ENCODE assay signal across 8 mouse cellular contexts in the genomic region with DNA sequence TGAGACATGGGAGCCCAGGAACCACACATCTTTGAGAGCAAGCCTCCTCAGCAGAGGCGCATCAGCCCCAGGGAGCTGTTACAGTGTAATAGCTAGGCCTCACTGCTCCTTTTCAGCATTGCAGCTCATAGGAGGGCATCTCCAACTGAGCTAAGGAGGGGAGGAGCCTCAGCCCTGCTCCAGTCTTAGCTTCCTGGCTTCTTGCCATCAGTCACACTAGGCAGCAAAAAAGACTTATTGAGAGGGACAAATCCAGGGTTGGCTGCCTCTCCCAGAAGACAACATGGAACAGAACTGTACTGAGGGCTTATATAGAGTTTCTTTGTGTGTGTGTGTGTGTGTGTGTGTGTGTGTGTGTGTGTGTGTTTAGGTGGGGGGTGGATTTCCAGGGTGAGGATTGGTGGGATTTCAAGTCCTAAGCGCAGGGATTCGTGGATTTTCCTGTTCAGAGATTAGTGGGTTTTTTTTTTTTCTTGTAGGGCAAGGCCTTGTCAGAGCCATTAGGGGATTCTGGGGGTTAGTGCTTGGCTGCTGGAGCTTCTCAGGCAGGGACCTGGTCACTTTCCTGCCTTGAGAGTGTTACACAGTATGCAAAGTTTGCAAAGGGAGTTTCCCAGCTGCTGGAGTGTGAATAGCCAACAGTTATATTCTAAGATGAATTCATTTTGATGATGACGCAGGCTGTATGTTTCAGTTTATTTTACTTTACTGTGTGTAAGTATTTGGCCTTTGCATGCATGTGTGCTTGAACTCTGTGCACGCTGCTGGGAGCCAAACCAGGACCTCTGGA. TPM values are rescaled to one million over a fixed set of nuclear protein-coding genes. Genes with fewer than 3 reads are reported as not detected.
DNase-seq lines count a peak whose midpoint lies in the region; ATAC-seq and TF ChIP-seq lines count a peak whose summit lies in the region.

No protein-coding gene starts in this region.

- TF ChIP-seq CTCF in gastrocnemius, adult 2 months (IDR thresholded peaks at IDR 0.05): no peak
- no peak for TF ChIP-seq CTCF in thymus, adult 2 months (IDR thresholded peaks at IDR 0.05; ENCODE audit: borderline replicate concordance, control insufficient read depth, extremely low read depth, insufficient read depth, low read length, poor library complexity)

- no peak overlapping the region for H3K4me3 ChIP-seq in gastrocnemius, adult 2 months
- no peak overlapping the region for H3K4me3 ChIP-seq in embryonic facial prominence, embryonic 12.5 days
- H3K4me3 ChIP-seq in midbrain, embryonic 14.5 days (replicated peaks; ENCODE audit: low read depth, low read length): no peak overlapping the region
- no peak overlapping the region for H3K4me3 ChIP-seq in thymus, adult 2 months (ENCODE audit: control insufficient read depth, insufficient read depth, low read length)

- peaks cover 9% of the 10 kb centered on the region; the same call in 1 of the 2 replicates for H3K9me3 ChIP-seq in embryonic facial prominence, embryonic 12.5 days
- H3K9me3 ChIP-seq in midbrain, embryonic 14.5 days (ENCODE audit: control insufficient read depth, low read length): peaks cover 4% of the 10 kb centered on the region; the same call in 1 of the 2 replicates

- H3K27me3 ChIP-seq in embryonic facial prominence, embryonic 12.5 days: no peaks in the 10 kb centered on the region
- no peaks in the 10 kb centered on the region for H3K27me3 ChIP-seq in midbrain, embryonic 14.5 days (ENCODE audit: control insufficient read depth, insufficient read depth, low read length)
- no peaks in the 10 kb centered on the region for H3K27me3 ChIP-seq in thymus, adult 2 months (ENCODE audit: control insufficient read depth, insufficient read depth, low read length)

- no peak overlapping the region for H3K4me2 ChIP-seq in embryonic facial prominence, embryonic 12.5 days (replicated peaks)
- no peak overlapping the region for H3K4me2 ChIP-seq in midbrain, embryonic 14.5 days (ENCODE audit: low read length)

- intact Hi-C loops in gastrocnemius, adult 2 months (cut with DNase I): no loop called here
- intact Hi-C loops in heart, postnatal 14 days (cut with DNase I): no loop called here

- H3K27ac ChIP-seq in gastrocnemius, adult 2 months: no peak overlapping the region; the same call in 1 of the 2 replicates
- 0 out of 2 replicates have a peak overlapping the region, but pooled peaks have one; percentile 30 for H3K27ac ChIP-seq in embryonic facial prominence, embryonic 12.5 days
- H3K27ac ChIP-seq in midbrain, embryonic 14.5 days (replicated peaks; ENCODE audit: low read depth, low read length): peak overlapping the region; percentile 52; the same call in 1 of the 2 replicates
- no peak overlapping the region for H3K27ac ChIP-seq in thymus, adult 2 months (ENCODE audit: control insufficient read depth, insufficient read depth, low read length)

- no peak for TF ChIP-seq POLR2A in thymus, adult 2 months (IDR thresholded peaks at IDR 0.05; ENCODE audit: control insufficient read depth, extremely low read depth, insufficient read depth, low read length, poor library complexity)

- no peak overlapping the region for H3K9ac ChIP-seq in embryonic facial prominence, embryonic 12.5 days
- H3K9ac ChIP-seq in midbrain, embryonic 14.5 days (replicated peaks; ENCODE audit: low read length): no peak overlapping the region

- peak; percentile 67 for ATAC-seq in embryonic facial prominence, embryonic 12.5 days (ENCODE audit: insufficient number of reproducible peaks, insufficient read depth, low FRiP score, low TSS enrichment)
- ATAC-seq in midbrain, embryonic 14.5 days (ENCODE audit: low FRiP score, low TSS enrichment): peak; percentile 67

- peak; percentile 32 for DNase-seq in gastrocnemius, adult 2 months
- no peak for DNase-seq in gastrocnemius, adult 8-10 months (ENCODE audit: low spot score in 2 of 2)
- DNase-seq in ES-CJ7 (ENCODE audit: low read depth, low spot score): peak; percentile 72
- peak; percentile 33 to 54 for DNase-seq in heart, postnatal 14 days
- DNase-seq in layer of hippocampus, adult 8-10 months (ENCODE audit: low spot score in 2 of 2): peak; percentile 15 to 28
- peak; percentile 81 for DNase-seq in midbrain, embryonic 14.5 days
- peak; percentile 17 for DNase-seq in thymus, adult 2 months

- H3K4me1 ChIP-seq in embryonic facial prominence, embryonic 12.5 days: peaks cover 4% of the 10 kb centered on the region
- H3K4me1 ChIP-seq in midbrain, embryonic 14.5 days (ENCODE audit: control insufficient read depth, insufficient read depth, low read length): no peaks in the 10 kb centered on the region
- peaks cover 20% of the 10 kb centered on the region for H3K4me1 ChIP-seq in thymus, adult 2 months (replicated peaks; ENCODE audit: control insufficient read depth, insufficient read depth, low read length)

- no peaks in the 10 kb centered on the region for H3K36me3 ChIP-seq in embryonic facial prominence, embryonic 12.5 days
- no peaks in the 10 kb centered on the region for H3K36me3 ChIP-seq in midbrain, embryonic 14.5 days (ENCODE audit: control insufficient read depth, insufficient read depth, low read length)
- no peaks in the 10 kb centered on the region for H3K36me3 ChIP-seq in thymus, adult 2 months (ENCODE audit: control insufficient read depth, insufficient read depth, low read length)

- WGBS in embryonic facial prominence, embryonic 12.5 days: 84% methylated on average over 5 of the region's 5 CpGs
- 67% methylated on average over 5 of the region's 5 CpGs for WGBS in midbrain, embryonic 14.5 days
- WGBS in thymus, adult 2 months: 94% methylated on average over 5 of the region's 5 CpGs

RNA-seq across cellular contexts. Expression of a gene that starts 25.2 kb away (rescaled TPM):
- total RNA-seq in gastrocnemius, adult 2 months (2021): 10 to 100 TPM; 32.6 to 53.6 TPM
- 10 to 100 TPM; 41.0 to 47.8 (median 44.8) TPM for total RNA-seq in gastrocnemius, adult 8-10 months (2022)
- 28.0 and 29.1 TPM in 2 replicates for polyA plus RNA-seq in embryonic facial prominence, embryonic 12.5 days (2016; fragmentation: Nextera tagmentation; extraction: Ambion mirVana)
- total RNA-seq in heart, postnatal 14 days (2021): 10 to 100 TPM; 42.0 to 44.8 TPM
- total RNA-seq in layer of hippocampus, adult 8-10 months (2022): 10 to 100 TPM; 35.4 to 38.9 (median 38.2) TPM
- polyA plus RNA-seq in midbrain, embryonic 14.5 days (2014; fragmentation: Nextera tagmentation; extraction: Ambion mirVana): 34.0 and 43.5 TPM in 2 replicates
- 46.2 and 47.0 TPM in 2 replicates for polyA plus RNA-seq in thymus, adult 2 months (2012; rRNA removed)

Comparison
In these comparisons a context has a peak if more than half of its experiments do, and no peak if none do; other contexts are left out.
1. DNase-seq: peak in gastrocnemius, adult 2 months (single experiment), ES-CJ7 (single experiment), heart, postnatal 14 days (2 of 2), layer of hippocampus, adult 8-10 months (2 of 2), midbrain, embryonic 14.5 days (single experiment) and thymus, adult 2 months (single experiment); none in gastrocnemius, adult 8-10 months (0 of 2).
2. H3K27ac ChIP-seq: peak in embryonic facial prominence, embryonic 12.5 days (single experiment) and midbrain, embryonic 14.5 days (single experiment); none in gastrocnemius, adult 2 months (single experiment) and thymus, adult 2 months (single experiment).